Mouse (Mus musculus): ENCODE measurements around the gene Ninj2.

GRCm38 (mm10) chr6:120082951-120083411 is 10.2 kb upstream of the Ninj2 start:
- TF ChIP-seq GATA1 (IDR thresholded peaks at IDR 0.05; ENCODE audit: borderline replicate concordance, low read length) (no peak), FLI1 (IDR thresholded peaks at IDR 0.05; ENCODE audit: low read length) (no peak)

All from megakaryocyte, embryonic 14.5 days (primary cell).